Mouse (Mus musculus) brain, embryonic 14.5 days (tissue): ENCODE measurements around the gene Oxld1.

Experiments
- CTCF ChIP-seq: fragments of 200-500 bp; IDR thresholded peaks from 2 replicates; pipeline ENCODE4 v1.5.1; 2012; ENCODE audit warnings: inconsistent platforms, mild to moderate bottlenecking, moderate library complexity, borderline replicate concordance; ENCODE audit not compliant: insufficient read depth, insufficient read length; ENCODE audit errors: extremely low read depth
- POLR2A ChIP-seq: fragments of 200-500 bp; IDR thresholded peaks from 2 replicates; pipeline ENCODE4 v1.6.1; 2012; ENCODE audit warnings: mild to moderate bottlenecking, inconsistent platforms, borderline replicate concordance; ENCODE audit not compliant: poor library complexity, insufficient read depth, insufficient read length, severe bottlenecking; ENCODE audit errors: extremely low read depth

GRCm38 (mm10) chr11:120422651-120423568 is 35.0 kb downstream of the Oxld1 start:
- no peak for TF ChIP-seq CTCF
- TF ChIP-seq POLR2A: no peak
